Mouse (Mus musculus): Measurements from ENCODE around the gene C5ar1.

DNA sequence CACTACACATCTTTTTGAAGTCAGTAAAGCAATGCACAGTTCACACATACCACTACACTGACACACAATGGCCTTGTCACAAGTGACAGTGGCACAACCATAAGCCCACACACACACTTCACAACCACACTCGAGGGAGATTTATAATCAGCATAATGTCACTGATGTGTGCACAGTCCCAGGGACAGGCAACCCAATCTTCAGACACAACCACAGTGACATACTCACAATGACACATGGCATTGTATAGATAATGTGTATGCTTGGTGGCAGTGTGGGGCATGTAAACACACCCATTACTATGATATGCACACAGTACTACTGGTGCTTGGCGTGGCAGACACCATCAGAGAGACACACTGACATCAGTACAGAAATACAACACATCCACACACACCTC is 36.8 kb upstream of the C5ar1 start:
- TF ChIP-seq CTCF (IDR thresholded peaks at IDR 0.05) (no peak), EP300 (IDR thresholded peaks at IDR 0.05; ENCODE audit: insufficient read depth, low read depth, low read length) (no peak)
